Comparison of ENCODE assay signal across 33 mouse cellular contexts in the genomic region with DNA sequence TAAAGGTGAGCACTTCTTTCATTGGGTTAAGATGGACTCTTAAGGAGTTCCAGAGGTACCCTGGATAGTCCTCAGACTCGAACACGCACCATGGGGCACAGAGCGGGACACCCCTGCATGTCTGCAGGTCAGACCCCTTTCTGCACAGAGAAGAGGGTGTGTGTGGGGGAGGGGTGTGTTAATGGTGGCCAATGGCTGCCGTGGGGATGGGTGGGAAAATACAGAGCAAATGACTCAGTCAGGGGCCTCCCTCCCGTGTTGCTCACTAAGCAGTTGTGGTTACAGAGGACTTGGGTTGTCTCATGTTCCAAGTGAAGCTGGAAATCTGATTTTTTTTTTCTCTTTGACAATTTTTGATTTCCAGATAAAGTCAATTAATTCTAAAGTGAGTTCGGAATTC. TPM values are rescaled to one million over a fixed set of nuclear protein-coding genes. Genes with fewer than 3 reads are reported as not detected.
DNase-seq lines count a peak whose midpoint lies in the region; ATAC-seq and TF ChIP-seq lines count a peak whose summit lies in the region.
"Had no signal": no experiment of that assay in that cellular context is flagged by ENCODE, and none has a peak within 500 bp of the region (broad histone marks: within the 10 kb centered on the region; RNA-seq: fewer than 3 reads in every experiment).

No protein-coding gene starts in this region.

- in situ Hi-C loops in CH12.LX (cut with MboI; ENCODE audit: low pct_ligation_motif_present, low pct_unique_long_range_greater_than_20kb, low sequenced_read_pairs): no loop called here

- ATAC-seq in heart, embryonic 11.5 days (replicated peaks; ENCODE audit: insufficient number of reproducible peaks, low FRiP score, low TSS enrichment): no peak
- ATAC-seq: forebrain, embryonic 16.5 days; intestine, postnatal 0 days had no signal

- peak overlapping the region; percentile 25; the same call in 1 of the 2 replicates for H3K4me2 ChIP-seq in CH12.LX (ENCODE audit: insufficient read depth, low read depth, poor library complexity, severe bottlenecking)
- H3K4me2 ChIP-seq in heart, embryonic 11.5 days: no peak overlapping the region
- H3K4me2 ChIP-seq: embryonic facial prominence, embryonic 12.5 days; embryonic facial prominence, embryonic 15.5 days; forebrain, embryonic 12.5 days; hindbrain, embryonic 12.5 days; hindbrain, embryonic 15.5 days had no signal

- no peak overlapping the region for H3K9ac ChIP-seq in CH12.LX (ENCODE audit: insufficient read depth, low read depth)
- no peak overlapping the region for H3K9ac ChIP-seq in heart, embryonic 11.5 days (ENCODE audit: low read depth, low read length)
- H3K9ac ChIP-seq: embryonic facial prominence, embryonic 12.5 days; embryonic facial prominence, embryonic 15.5 days; forebrain, embryonic 12.5 days; hindbrain, embryonic 12.5 days; hindbrain, embryonic 15.5 days had no signal

- peaks cover 7% of the 10 kb centered on the region for H3K27me3 ChIP-seq in CH12.LX (replicated peaks)
- peaks cover 5% of the 10 kb centered on the region for H3K27me3 ChIP-seq in heart, embryonic 11.5 days (ENCODE audit: control insufficient read depth, insufficient read depth, low read length)
- H3K27me3 ChIP-seq: embryonic facial prominence, embryonic 15.5 days; hindbrain, embryonic 15.5 days had no signal

- 72% methylated on average over 6 of the region's 6 CpGs for WGBS in heart, embryonic 11.5 days (ENCODE audit: insufficient replicate concordance)

- no peak for TF ChIP-seq CTCF in CH12.LX (conservative IDR thresholded peaks at IDR 0.05 in 1 of 2, IDR thresholded peaks at IDR 0.05 in 1 of 2; ENCODE audit: low read depth in 2 of 2, low read length in 2 of 2)

- TF ChIP-seq EP300 in CH12.LX (IDR thresholded peaks at IDR 0.05; ENCODE audit: low read length): peak; percentile 30; the same call in 1 of the 2 replicates

- H3K9me3 ChIP-seq in CH12.LX (replicated peaks; ENCODE audit: low read length): no peaks in the 10 kb centered on the region
- no peaks in the 10 kb centered on the region for H3K9me3 ChIP-seq in heart, embryonic 11.5 days (replicated peaks; ENCODE audit: control insufficient read depth, low read length)
- H3K9me3 ChIP-seq: embryonic facial prominence, embryonic 12.5 days; embryonic facial prominence, embryonic 15.5 days; forebrain, embryonic 12.5 days; heart, embryonic 10.5 days; hindbrain, embryonic 12.5 days; hindbrain, embryonic 15.5 days had no signal

- H3K4me3 ChIP-seq in CH12.LX (replicated peaks in 1 of 3; ENCODE audit: low read depth in 2 of 3, low read length in 2 of 3, poor library complexity in 1 of 3): no peak overlapping the region
- no peak overlapping the region for H3K4me3 ChIP-seq in heart, embryonic 11.5 days (ENCODE audit: low read depth, low read length)
- H3K4me3 ChIP-seq: embryonic facial prominence, embryonic 12.5 days; embryonic facial prominence, embryonic 15.5 days; forebrain, embryonic 12.5 days; heart, adult 2 months; heart, embryonic 10.5 days; hindbrain, embryonic 12.5 days; hindbrain, embryonic 15.5 days had no signal

- DNase-seq in 3134 (ENCODE audit: extremely low read depth, insufficient read length, low spot score) (peak; percentile 64), CH12.LX (ENCODE audit: extremely low read depth) (peak; percentile 43), R1 (ENCODE audit: low read depth, low spot score) (peak; percentile 43)
- no peak for DNase-seq in left cerebral cortex, postnatal 36 days (ENCODE audit: low spot score in 2 of 2)
- DNase-seq in adrenal gland, adult 2 months: no peak
- DNase-seq: adrenal gland, postnatal 14 days; cerebellum, adult 11 months; cerebellum, adult 2 months; cerebellum, adult 9-11 months; cerebellum, postnatal 25 days; gastrocnemius, postnatal 10 days; gastrocnemius, postnatal 36 days; heart, adult 2 months had no signal

- H3K79me2 ChIP-seq in CH12.LX (replicated peaks; ENCODE audit: control insufficient read depth, extremely low read depth, insufficient read depth, poor library complexity, severe bottlenecking): no peaks in the 10 kb centered on the region

- no peaks in the 10 kb centered on the region for H3K36me3 ChIP-seq in CH12.LX (replicated peaks in 1 of 2; ENCODE audit: control insufficient read depth in 1 of 2, insufficient read depth in 1 of 2, low read length in 1 of 2)
- no peaks in the 10 kb centered on the region for H3K36me3 ChIP-seq in heart, embryonic 11.5 days (ENCODE audit: control insufficient read depth, insufficient read depth, low read length)
- H3K36me3 ChIP-seq: embryonic facial prominence, embryonic 12.5 days; embryonic facial prominence, embryonic 15.5 days; forebrain, embryonic 12.5 days; heart, embryonic 10.5 days; hindbrain, embryonic 12.5 days; hindbrain, embryonic 15.5 days had no signal

- no peak for TF ChIP-seq RAD21 in CH12.LX (IDR thresholded peaks at IDR 0.05; ENCODE audit: low read depth, low read length)

- H3K27ac ChIP-seq in CH12.LX (ENCODE audit: insufficient read depth, low read depth): no peak overlapping the region
- H3K27ac ChIP-seq in heart, embryonic 11.5 days (ENCODE audit: low read depth, low read length): no peak overlapping the region
- H3K27ac ChIP-seq: embryonic facial prominence, embryonic 12.5 days; embryonic facial prominence, embryonic 15.5 days; forebrain, embryonic 12.5 days; heart, adult 2 months; heart, embryonic 10.5 days; hindbrain, embryonic 12.5 days; hindbrain, embryonic 15.5 days had no signal

- no peak for TF ChIP-seq POLR2A in CH12.LX (IDR thresholded peaks at IDR 0.05; ENCODE audit: low read depth, low read length)

- dilution Hi-C loops in CH12.LX (cut with MboI; ENCODE audit: extremely low pct_ligation_motif_present, extremely low pct_unique_long_range_greater_than_20kb, low sequenced_read_pairs): no loop called here

- H3K4me1 ChIP-seq in CH12.LX (ENCODE audit: control insufficient read depth in 1 of 2, insufficient read depth in 2 of 2): peaks cover 41 to 75% of the 10 kb centered on the region in 2 experiments
- peaks cover 8% of the 10 kb centered on the region for H3K4me1 ChIP-seq in heart, embryonic 11.5 days (ENCODE audit: control insufficient read depth, insufficient read depth, low read length)

- intact Hi-C loops in left cerebral cortex, postnatal 36 days (cut with DNase I): no loop called here

TF ChIP-seq in CH12.LX, 34 proteins besides CTCF, POLR2A, EP300 and RAD21:
- peak; percentile 78 for TF ChIP-seq BHLHE40 (IDR thresholded peaks at IDR 0.05; ENCODE audit: low read depth, low read length)
- TF ChIP-seq PAX5 (IDR thresholded peaks at IDR 0.05; ENCODE audit: low read length): no peak
- TF ChIP-seq ZNF384 (IDR thresholded peaks at IDR 0.05; ENCODE audit: low read depth, low read length): 0 out of 2 replicates have a peak, but pooled peaks have one; percentile 3
- TF ChIP-seq TCF12 (IDR thresholded peaks at IDR 0.05; ENCODE audit: low read depth, low read length): no peak
- TF ChIP-seq IRF4 (IDR thresholded peaks at IDR 0.05; ENCODE audit: low read depth, low read length): peak; percentile 53
- TF ChIP-seq ZC3H11A (IDR thresholded peaks at IDR 0.05; ENCODE audit: low read depth, low read length): no peak
- TF ChIP-seq HCFC1 (IDR thresholded peaks at IDR 0.05; ENCODE audit: low read depth, low read length): no peak
- 0 out of 2 replicates have a peak, but pooled peaks have one; percentile 33 for TF ChIP-seq MEF2A (IDR thresholded peaks at IDR 0.05; ENCODE audit: borderline replicate concordance, low read depth, low read length)
- TF ChIP-seq SIN3A (IDR thresholded peaks at IDR 0.05; ENCODE audit: low read length): no peak
- peak; percentile 54; the same call in 1 of the 2 replicates for TF ChIP-seq CHD2 (IDR thresholded peaks at IDR 0.05; ENCODE audit: low read length)
- peak; percentile 45; the same call in 1 of the 2 replicates for TF ChIP-seq ETS1 (conservative IDR thresholded peaks at IDR 0.05; ENCODE audit: low read depth, low read length)

RNA-seq across cellular contexts. Expression of a gene that starts 1.6 kb away (rescaled TPM):
- total RNA-seq in CH12.LX (2012; rRNA removed): not detected in 2 replicates
- total RNA-seq in CH12.LX (2014; rRNA removed): not detected in 2 replicates
- not detected in 2 replicates for polyA plus RNA-seq in CH12.LX (2012; ENCODE audit: insufficient read length, low read depth)
- not detected for total RNA-seq in left cerebral cortex, postnatal 36 days (2021)
- not detected in 2 replicates for polyA plus RNA-seq in heart, embryonic 11.5 days (2014; fragmentation: Nextera tagmentation; extraction: Ambion mirVana)
- not detected for total RNA-seq in adrenal gland, adult 2 months (2021)
- polyA plus RNA-seq in adrenal gland, adult 2 months (2012; rRNA removed): not detected in 2 replicates
- total RNA-seq: adrenal gland, adult 18-20 months; adrenal gland, postnatal 14 days; adrenal gland, postnatal 4 days; common myeloid progenitor, adult 5-6 weeks; gastrocnemius, adult 18-20 months; gastrocnemius, postnatal 10 days; gastrocnemius, postnatal 36 days; granulocyte monocyte progenitor cell, adult 5-6 weeks; heart, adult 2 months; heart, postnatal 25 days; hematopoietic stem cell, adult 5-6 weeks; MEL had no signal
- polyA plus RNA-seq: cerebellum, adult 2 months; embryonic facial prominence, embryonic 12.5 days; embryonic facial prominence, embryonic 15.5 days; forebrain, embryonic 12.5 days; forebrain, embryonic 16.5 days; heart, adult 2 months; heart, embryonic 10.5 days; heart, embryonic 14.5 days; heart, postnatal 0 days; hindbrain, embryonic 12.5 days; hindbrain, embryonic 15.5 days; intestine, embryonic 14.5 days; intestine, postnatal 0 days had no signal

RNA-seq across cellular contexts. Expression of a gene that starts 4.3 kb away (rescaled TPM):
- 10.4 and 11.9 TPM in 2 replicates for total RNA-seq in CH12.LX (2012; rRNA removed)
- 6.3 and 6.5 TPM in 2 replicates for total RNA-seq in CH12.LX (2014; rRNA removed)
- 9.0 and 10.1 TPM in 2 replicates for polyA plus RNA-seq in CH12.LX (2012; ENCODE audit: insufficient read length, low read depth)
- 1 to 10 TPM; 6.1 to 6.7 TPM for total RNA-seq in left cerebral cortex, postnatal 36 days (2021)
- polyA plus RNA-seq in heart, embryonic 11.5 days (2014; fragmentation: Nextera tagmentation; extraction: Ambion mirVana): 1.4 and 2.2 TPM in 2 replicates
- 1 to 10 TPM; 4.0 to 6.0 TPM for total RNA-seq in adrenal gland, adult 2 months (2021)
- polyA plus RNA-seq in adrenal gland, adult 2 months (2012; rRNA removed): 11.4 and 11.9 TPM in 2 replicates

RNA-seq across cellular contexts. Expression of a gene that starts 15.1 kb away (rescaled TPM):
- total RNA-seq in CH12.LX (2012; rRNA removed) (not detected in 2 replicates), CH12.LX (2014; rRNA removed) (not detected in 2 replicates)
- not detected in 2 replicates for polyA plus RNA-seq in CH12.LX (2012; ENCODE audit: insufficient read length, low read depth)
- total RNA-seq in left cerebral cortex, postnatal 36 days (2021): not detected
- polyA plus RNA-seq in heart, embryonic 11.5 days (2014; fragmentation: Nextera tagmentation; extraction: Ambion mirVana): not detected in 2 replicates
- not detected for total RNA-seq in adrenal gland, adult 2 months (2021)
- not detected in 2 replicates for polyA plus RNA-seq in adrenal gland, adult 2 months (2012; rRNA removed)
- total RNA-seq: adrenal gland, adult 18-20 months; adrenal gland, postnatal 14 days; adrenal gland, postnatal 4 days; common myeloid progenitor, adult 5-6 weeks; gastrocnemius, adult 18-20 months; gastrocnemius, postnatal 10 days; gastrocnemius, postnatal 36 days; granulocyte monocyte progenitor cell, adult 5-6 weeks; heart, adult 2 months; heart, postnatal 25 days; hematopoietic stem cell, adult 5-6 weeks; MEL had no signal
- polyA plus RNA-seq: cerebellum, adult 2 months; embryonic facial prominence, embryonic 12.5 days; embryonic facial prominence, embryonic 15.5 days; forebrain, embryonic 12.5 days; forebrain, embryonic 16.5 days; heart, adult 2 months; heart, embryonic 10.5 days; heart, embryonic 14.5 days; heart, postnatal 0 days; hindbrain, embryonic 12.5 days; hindbrain, embryonic 15.5 days; intestine, embryonic 14.5 days had no signal

RNA-seq across cellular contexts. Expression of a gene that starts 36.2 kb away (rescaled TPM):
- total RNA-seq in CH12.LX (2012; rRNA removed) (0.13 TPM in 1 of 2 replicates, not detected in the other), CH12.LX (2014; rRNA removed) (0.05 TPM in 1 of 2 replicates, not detected in the other)
- not detected in 2 replicates for polyA plus RNA-seq in CH12.LX (2012; ENCODE audit: insufficient read length, low read depth)
- 100 to 1,000 TPM; 201 to 207 TPM for total RNA-seq in left cerebral cortex, postnatal 36 days (2021)
- 3.0 and 3.2 TPM in 2 replicates for polyA plus RNA-seq in heart, embryonic 11.5 days (2014; fragmentation: Nextera tagmentation; extraction: Ambion mirVana)
- 10 to 100 TPM; 12.1 to 24.2 TPM for total RNA-seq in adrenal gland, adult 2 months (2021)
- polyA plus RNA-seq in adrenal gland, adult 2 months (2012; rRNA removed): 21.5 and 28.3 TPM in 2 replicates
- total RNA-seq: granulocyte monocyte progenitor cell, adult 5-6 weeks; hematopoietic stem cell, adult 5-6 weeks; MEL had no signal

RNA-seq across cellular contexts. Expression of a gene that starts 51.9 kb away (rescaled TPM):
- total RNA-seq in CH12.LX (2012; rRNA removed) (49.7 and 62.0 TPM in 2 replicates), CH12.LX (2014; rRNA removed) (24.6 and 26.6 TPM in 2 replicates)
- polyA plus RNA-seq in CH12.LX (2012; ENCODE audit: insufficient read length, low read depth): 78.0 and 79.7 TPM in 2 replicates
- 10 to 100 TPM; 12.5 to 16.2 TPM for total RNA-seq in left cerebral cortex, postnatal 36 days (2021)
- 6.1 and 6.3 TPM in 2 replicates for polyA plus RNA-seq in heart, embryonic 11.5 days (2014; fragmentation: Nextera tagmentation; extraction: Ambion mirVana)
- 10 to 100 TPM; 19.8 to 22.1 TPM for total RNA-seq in adrenal gland, adult 2 months (2021)
- 5.1 and 6.0 TPM in 2 replicates for polyA plus RNA-seq in adrenal gland, adult 2 months (2012; rRNA removed)

Comparison
In these comparisons a context has a peak if more than half of its experiments do, and no peak if none do; other contexts are left out.
1. DNase-seq: peak in 3134 (single experiment), CH12.LX (single experiment) and R1 (single experiment); none in left cerebral cortex, postnatal 36 days (0 of 2) and adrenal gland, adult 2 months (single experiment).